Mouse (Mus musculus): ENCODE data around the gene Ap1m2.
"Not testable (repeated sequence)": the region's sequence is repeated elsewhere in the genome, so short reads cannot be mapped to it uniquely, and the experiment has no call there.

Ap1m2 gene

GRCm38 (mm10) chr9:21261831-21262230, 50.3 kb downstream of the Ap1m2 start:
- DNase-seq (ENCODE audit: low spot score): no peak

- no peak for DNase-seq (ENCODE audit: low spot score)
Observed at GRCm38 (mm10) chr9:21260491-21261040, 51.6 kb downstream of the Ap1m2 start.

DNA sequence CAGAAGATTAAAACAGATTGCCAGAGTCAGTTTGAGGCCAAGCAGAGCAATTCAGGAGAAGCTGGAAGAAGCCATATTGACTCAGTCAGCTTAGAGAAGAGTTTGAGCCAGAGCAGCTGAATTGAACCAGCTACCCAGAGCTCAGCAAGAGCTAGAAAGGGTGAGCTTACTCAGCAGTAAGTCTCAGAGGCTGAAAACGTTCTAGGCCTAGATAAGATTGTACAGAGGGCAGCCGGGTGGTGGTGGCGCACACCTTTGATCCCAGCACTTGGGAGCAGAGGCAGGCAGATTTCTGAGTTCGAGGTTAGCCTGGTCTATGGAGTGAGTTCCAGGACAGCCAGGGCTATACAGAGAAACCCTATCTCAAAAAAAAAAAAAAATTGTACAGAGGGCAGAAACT, 55.8 kb downstream of the Ap1m2 start:
- DNase-seq (ENCODE audit: low spot score): not testable (repeated sequence)

DNA sequence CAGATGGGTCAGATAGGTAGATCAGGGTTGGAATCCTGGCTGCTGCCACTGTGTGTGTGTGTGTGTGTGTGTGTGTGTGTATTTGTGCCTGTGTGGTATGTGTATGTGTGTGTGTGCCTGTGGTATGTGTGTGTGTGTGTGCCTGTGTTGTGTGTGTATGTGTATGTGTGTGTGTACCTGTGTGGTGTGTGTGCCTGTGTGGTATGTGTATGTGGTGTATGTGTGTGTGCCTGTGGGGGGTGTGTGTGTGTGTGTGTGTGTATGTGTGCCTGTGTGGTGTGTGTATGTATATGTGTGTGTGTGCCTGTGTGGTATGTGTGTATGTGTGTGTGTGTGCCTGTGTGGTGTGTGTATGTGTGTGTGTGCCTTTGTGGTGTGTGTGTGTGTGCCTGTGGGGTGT, 57.4 kb downstream of the Ap1m2 start:
- DNase-seq (ENCODE audit: low spot score): no peak

- DNase-seq (ENCODE audit: low spot score): no peak
Observed at GRCm38 (mm10) chr9:21251116-21251735, 60.9 kb downstream of the Ap1m2 start.

DNA sequence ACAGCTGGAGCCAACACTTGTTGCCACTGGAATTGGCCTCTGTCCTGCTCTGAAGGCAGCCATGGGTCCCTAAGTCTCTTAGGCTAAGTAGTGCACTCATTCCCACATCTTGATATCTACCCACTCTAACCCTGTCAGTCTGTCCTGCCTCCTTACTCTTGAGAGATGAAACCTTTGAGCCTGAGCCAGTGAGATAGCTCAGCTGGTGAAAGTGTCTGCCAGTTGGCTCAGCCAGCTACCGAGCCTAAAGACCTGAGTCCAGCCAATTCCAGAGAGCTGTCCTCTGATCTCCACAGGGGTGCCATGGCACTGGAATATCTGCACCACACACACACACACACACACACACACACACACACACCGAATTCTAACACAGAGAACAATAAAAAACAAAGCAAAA, 61.6 kb downstream of the Ap1m2 start:
- DNase-seq (ENCODE audit: low spot score): no peak

GRCm38 (mm10) chr9:21249629-21250508, 62.3 kb downstream of the Ap1m2 start:
- DNase-seq (ENCODE audit: low spot score): no peak

- no peak for DNase-seq (ENCODE audit: low spot score)
Observed at GRCm38 (mm10) chr9:21248326-21248725, 63.8 kb downstream of the Ap1m2 start, which contains the start of gene S1pr5. Gene S1pr5 (minus strand): TSS chr9:21248443.

DNA sequence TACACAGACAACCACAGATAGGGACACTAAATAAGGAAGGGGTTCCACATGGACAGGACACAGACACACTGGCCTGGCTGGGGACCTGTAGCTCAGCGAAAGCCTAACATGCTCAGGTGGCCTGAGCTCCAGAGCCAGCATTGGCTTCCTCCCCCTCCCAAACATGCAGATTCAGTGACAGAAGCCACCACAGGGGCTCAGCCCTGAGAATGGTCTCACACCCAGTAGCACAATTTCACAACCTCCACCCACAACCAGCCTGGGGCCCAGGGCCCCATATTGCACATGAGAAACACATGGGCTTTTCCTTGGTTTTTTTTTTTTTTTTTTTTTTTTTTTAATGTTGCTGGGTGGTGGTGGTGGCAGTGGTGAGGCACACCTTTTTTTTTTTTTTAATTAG, 65.8 kb downstream of the Ap1m2 start:
- DNase-seq (ENCODE audit: low spot score): no peak

DNA sequence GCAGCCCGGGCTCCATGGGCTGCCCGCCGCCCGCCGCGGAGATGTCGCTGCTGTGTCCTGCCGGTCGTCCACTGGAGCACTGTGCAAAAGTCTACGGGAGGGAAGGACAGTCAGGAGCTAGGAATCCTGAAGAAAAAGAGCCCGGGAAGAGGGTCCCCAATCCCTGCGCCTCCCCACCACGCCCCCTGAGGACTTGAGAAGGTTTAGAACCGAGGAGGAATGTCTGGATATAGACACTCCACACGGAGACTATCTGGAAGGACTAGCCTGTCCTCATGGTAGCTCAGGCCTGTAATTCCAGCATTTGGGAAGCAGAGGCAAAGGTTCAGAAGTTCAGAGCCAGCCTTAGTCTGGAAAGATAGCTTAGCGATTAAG, 67.0 kb downstream of the Ap1m2 start:
- DNase-seq (ENCODE audit: low spot score): no peak

DNA sequence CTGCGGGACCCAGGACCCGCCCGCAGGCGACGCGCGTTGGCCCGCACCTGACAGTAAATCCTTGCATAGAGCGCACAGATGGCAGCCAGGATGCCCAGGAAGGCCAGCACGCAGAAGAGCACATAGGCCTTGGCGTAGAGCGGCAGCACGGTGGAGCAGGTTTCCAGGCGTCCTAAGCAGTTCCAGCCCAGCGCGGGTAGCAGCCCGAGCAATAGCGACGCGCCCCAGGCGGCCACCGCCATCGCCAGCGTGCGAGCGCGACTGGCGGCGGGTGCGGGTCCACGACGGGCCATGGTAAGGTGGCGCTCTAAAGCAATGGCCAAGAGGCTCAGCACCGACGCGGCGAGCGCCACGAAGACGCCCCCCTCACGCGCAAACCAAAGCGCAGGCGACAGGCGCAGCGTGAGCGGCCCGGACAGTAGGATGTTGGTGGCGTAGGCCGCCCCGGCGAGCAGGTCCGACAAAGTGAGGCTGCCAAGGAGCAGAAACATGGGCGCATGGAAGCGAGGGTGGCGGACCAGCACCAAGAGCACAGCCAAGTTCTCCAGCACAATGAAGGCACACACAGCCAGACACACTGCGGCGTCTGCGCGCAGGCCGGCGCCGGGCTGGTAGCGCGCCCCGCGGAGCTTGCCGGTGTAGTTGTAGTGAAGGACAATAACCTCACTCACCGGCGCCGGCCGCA, 67.6 kb downstream of the Ap1m2 start:
- DNase-seq (ENCODE audit: low spot score): no peak

All from spleen, adult 12 weeks (tissue).